Mouse (Mus musculus): Measurements from ENCODE around the gene Gh.

Gene Gh

GRCm38 (mm10) chr11:106307432-106307831, 5.8 kb upstream of the Gh start:
- no peak for DNase-seq

- no peak for DNase-seq
Observed at GRCm38 (mm10) chr11:106306758-106307157, 5.1 kb upstream of the Gh start.

GRCm38 (mm10) chr11:106306065-106306385, 4.4 kb upstream of the Gh start:
- no peak for DNase-seq

- DNase-seq: no peak
Observed at GRCm38 (mm10) chr11:106305348-106306064, 3.8 kb upstream of the Gh start.

- DNase-seq: peak; percentile 64
Observed at GRCm38 (mm10) chr11:106302634-106303033, 969 bp upstream of the Gh start.

GRCm38 (mm10) chr11:106291861-106292260, 9.8 kb downstream of the Gh start:
- DNase-seq: no peak

- DNase-seq: no peak
Observed at GRCm38 (mm10) chr11:106290376-106290775, 11.3 kb downstream of the Gh start.

GRCm38 (mm10) chr11:106289369-106289768, 12.3 kb downstream of the Gh start:
- no peak for DNase-seq

- no peak for DNase-seq
Observed at GRCm38 (mm10) chr11:106286987-106287386, 14.7 kb downstream of the Gh start.

- DNase-seq: no peak
Observed at GRCm38 (mm10) chr11:106286206-106286605, 15.5 kb downstream of the Gh start.

- no peak for DNase-seq
Observed at GRCm38 (mm10) chr11:106284126-106284525, 17.5 kb downstream of the Gh start.

- no peak for DNase-seq
Observed at GRCm38 (mm10) chr11:106283371-106283770, 18.3 kb downstream of the Gh start.

GRCm38 (mm10) chr11:106282452-106282851, 19.2 kb downstream of the Gh start:
- DNase-seq: no peak

GRCm38 (mm10) chr11:106276454-106276853, 25.2 kb downstream of the Gh start, which contains the start of gene Tcam1:
TSS of gene Tcam1 (plus strand) at chr11:106276672.
- peak; percentile 95 for DNase-seq

GRCm38 (mm10) chr11:106274971-106275411, 26.7 kb downstream of the Gh start:
- DNase-seq: peak; percentile 49

GRCm38 (mm10) chr11:106274374-106274773, 27.3 kb downstream of the Gh start:
- no peak for DNase-seq

GRCm38 (mm10) chr11:106273811-106274210, 27.9 kb downstream of the Gh start:
- DNase-seq: no peak

GRCm38 (mm10) chr11:106273311-106273684, 28.4 kb downstream of the Gh start:
- DNase-seq: no peak

- DNase-seq: peak; percentile 100
Observed at GRCm38 (mm10) chr11:106272644-106273310, 28.9 kb downstream of the Gh start, which contains the start of gene Smarcd2. TSS of gene Smarcd2 (minus strand) at chr11:106272972.

GRCm38 (mm10) chr11:106271794-106272643, 29.6 kb downstream of the Gh start:
- peak; percentile 50 for DNase-seq

- DNase-seq: peak; percentile 26
Observed at GRCm38 (mm10) chr11:106271131-106271793, 30.4 kb downstream of the Gh start.

- peak; percentile 64 for DNase-seq
Observed at GRCm38 (mm10) chr11:106269060-106269431, 32.6 kb downstream of the Gh start.
